Mouse (Mus musculus) MEL (cell line): ENCODE results near the gene Gm20721. TPM values are rescaled to one million over a fixed set of nuclear protein-coding genes. Genes with fewer than 3 reads are reported as not detected.

Experiments
- DNase-seq: peaks from one replicate; pipeline ENCODE4 v3.0.0; 2011; ENCODE audit warnings: low read depth, low spot score
- H3K27ac ChIP-seq: 2 replicates; pipeline ENCODE4 v1.5.1; 2012; ENCODE audit warnings: low read depth, mild to moderate bottlenecking, control low read depth, low read length, moderate library complexity; ENCODE audit not compliant: control insufficient read depth
- H3K27me3 ChIP-seq, 2 experiments: fragments of 150-350 bp in 1 of 2; sonication (generic) in 1 of 2; 2 replicates each; pipeline ENCODE4 v1.6.1; 2012; ENCODE audit warnings: low read length in 2 of 2, mild to moderate bottlenecking in 2 of 2, improper control_type of control experiment in 1 of 2, moderate library complexity in 1 of 2; ENCODE audit not compliant: insufficient read depth in 2 of 2, control insufficient read depth in 1 of 2
- H3K36me3 ChIP-seq, 2 experiments: 2 replicates each; pipeline ENCODE4 v1.6.1; 2012 to 2014; ENCODE audit warnings: low read length in 2 of 2, improper control_type of control experiment in 1 of 2, inconsistent platforms in 1 of 2, mild to moderate bottlenecking in 1 of 2; ENCODE audit not compliant: insufficient read depth in 2 of 2, control insufficient read depth in 1 of 2
- H3K4me1 ChIP-seq, 2 experiments: fragments of 150-350 bp in 1 of 2; sonication (generic) in 1 of 2; 2 replicates each; pipeline ENCODE4 v1.6.1; 2012; ENCODE audit warnings: low read length in 2 of 2, improper control_type of control experiment in 1 of 2, mild to moderate bottlenecking in 1 of 2; ENCODE audit not compliant: insufficient read depth in 2 of 2, control insufficient read depth in 1 of 2
- H3K4me3 ChIP-seq, 2 experiments: fragments of 150-350 bp in 1 of 2; sonication (generic) in 1 of 2; 2 replicates each; pipeline ENCODE4 v1.5.1; 2012; ENCODE audit warnings: low read depth in 2 of 2, low read length in 2 of 2, mild to moderate bottlenecking in 2 of 2, moderate library complexity in 2 of 2, control low read depth in 1 of 2, improper control_type of control experiment in 1 of 2; ENCODE audit not compliant: control insufficient read depth in 1 of 2, insufficient read depth in 1 of 2
- H3K79me2 ChIP-seq: 2 replicates; pipeline ENCODE4 v1.6.1; 2012; ENCODE audit warnings: mild to moderate bottlenecking, low read length, moderate library complexity; ENCODE audit not compliant: control insufficient read depth, poor library complexity, insufficient read depth
- H3K9ac ChIP-seq: 2 replicates; pipeline ENCODE4 v1.6.1; 2012; ENCODE audit warnings: low read depth, mild to moderate bottlenecking, control low read depth, low read length, moderate library complexity; ENCODE audit not compliant: control insufficient read depth, poor library complexity, severe bottlenecking
- H3K9me3 ChIP-seq: fragments of 150-350 bp; sonication (generic); replicated peaks from 2 replicates; pipeline ENCODE4 v1.6.1; 2012; ENCODE audit warnings: mild to moderate bottlenecking, low read length, improper control_type of control experiment, moderate library complexity; ENCODE audit not compliant: insufficient read depth
- BHLHE40 ChIP-seq: IDR thresholded peaks from 2 replicates; pipeline ENCODE4 v1.6.1; 2012; ENCODE audit warnings: low read depth, mild to moderate bottlenecking, inconsistent platforms, low read length, improper control_type of control experiment, borderline replicate concordance
- CTCF ChIP-seq, 3 experiments: IDR thresholded peaks in 2 of 3; conservative IDR thresholded peaks in 1 of 3; 2 replicates each; pipeline ENCODE4 v1.5.1; 2011 to 2012; ENCODE audit warnings: low read length in 3 of 3, low read depth in 2 of 3, mild to moderate bottlenecking in 2 of 3, improper control_type of control experiment in 1 of 3, inconsistent platforms in 1 of 3, mixed read lengths in 1 of 3, moderate library complexity in 1 of 3; ENCODE audit not compliant: control insufficient read depth in 1 of 3, insufficient read depth in 1 of 3, poor library complexity in 1 of 3, severe bottlenecking in 1 of 3
- ELF1 ChIP-seq: IDR thresholded peaks from 2 replicates; pipeline ENCODE4 v1.6.1; 2014; ENCODE audit warnings: low read depth, mild to moderate bottlenecking, inconsistent platforms, low read length, improper control_type of control experiment, moderate library complexity
- EP300 ChIP-seq, 2 experiments: IDR thresholded peaks; 2 replicates each; pipeline ENCODE4 v1.6.1; 2011; ENCODE audit warnings: improper control_type of control experiment in 2 of 2, low read length in 2 of 2, low read depth in 1 of 2, mild to moderate bottlenecking in 1 of 2
- ETS1 ChIP-seq: IDR thresholded peaks from 2 replicates; pipeline ENCODE4 v1.6.1; 2012; ENCODE audit warnings: low read depth, mild to moderate bottlenecking, inconsistent platforms, low read length, improper control_type of control experiment, moderate library complexity
- GATA1 ChIP-seq: IDR thresholded peaks from 2 replicates; pipeline ENCODE4 v1.6.1; 2011; ENCODE audit warnings: low read depth, low read length, improper control_type of control experiment
- HCFC1 ChIP-seq: IDR thresholded peaks from 2 replicates; pipeline ENCODE4 v1.6.1; 2012; ENCODE audit warnings: low read depth, mild to moderate bottlenecking, inconsistent platforms, low read length, improper control_type of control experiment, moderate library complexity
- JUND ChIP-seq: IDR thresholded peaks from 2 replicates; pipeline ENCODE4 v1.6.1; 2011; ENCODE audit warnings: low read depth, mild to moderate bottlenecking, improper control_type of control experiment, low read length
- MAFK ChIP-seq: IDR thresholded peaks from 2 replicates; pipeline ENCODE4 v1.6.1; 2011; ENCODE audit warnings: low read depth, mild to moderate bottlenecking, low read length, improper control_type of control experiment, borderline replicate concordance
- MAX ChIP-seq: IDR thresholded peaks from 2 replicates; pipeline ENCODE4 v1.6.1; 2011; ENCODE audit warnings: low read length, improper control_type of control experiment
- MAZ ChIP-seq: IDR thresholded peaks from 2 replicates; pipeline ENCODE4 v1.6.1; 2012; ENCODE audit warnings: low read depth, mild to moderate bottlenecking, inconsistent platforms, low read length, improper control_type of control experiment
- MYB ChIP-seq: IDR thresholded peaks from 2 replicates; pipeline ENCODE4 v1.6.1; 2011; ENCODE audit warnings: mild to moderate bottlenecking, low read depth, low read length, improper control_type of control experiment
- NELFE ChIP-seq: IDR thresholded peaks from 2 replicates; pipeline ENCODE4 v1.6.1; 2011; ENCODE audit warnings: low read depth, low read length, improper control_type of control experiment
- NRF1 ChIP-seq: IDR thresholded peaks from 2 replicates; pipeline ENCODE4 v1.6.1; 2014; ENCODE audit warnings: low read depth, mild to moderate bottlenecking, inconsistent platforms, low read length, improper control_type of control experiment, moderate library complexity; ENCODE audit not compliant: poor library complexity, insufficient read depth, severe bottlenecking
- POLR2A ChIP-seq, 2 experiments: IDR thresholded peaks; 2 replicates each; pipeline ENCODE4 v1.6.1; 2011 to 2012; ENCODE audit warnings: low read length in 2 of 2, mild to moderate bottlenecking in 2 of 2, control low read depth in 1 of 2, improper control_type of control experiment in 1 of 2, low read depth in 1 of 2, moderate library complexity in 1 of 2; ENCODE audit not compliant: control insufficient read depth in 1 of 2, insufficient read depth in 1 of 2, poor library complexity in 1 of 2
- POLR2AphosphoS5 ChIP-seq: IDR thresholded peaks from 2 replicates; pipeline ENCODE4 v1.6.1; 2012; ENCODE audit warnings: low read depth, borderline replicate concordance, mild to moderate bottlenecking, inconsistent platforms, low read length, moderate library complexity, mixed read lengths
- RAD21 ChIP-seq: IDR thresholded peaks from 2 replicates; pipeline ENCODE4 v1.6.1; 2011; ENCODE audit warnings: mild to moderate bottlenecking, low read depth, low read length, improper control_type of control experiment
- SIN3A ChIP-seq: IDR thresholded peaks from 2 replicates; pipeline ENCODE4 v1.6.1; 2012; ENCODE audit warnings: low read length, improper control_type of control experiment, inconsistent platforms
- SMC3 ChIP-seq: IDR thresholded peaks from 2 replicates; pipeline ENCODE4 v1.6.1; 2011; ENCODE audit warnings: low read depth, low read length, improper control_type of control experiment
- TAL1 ChIP-seq: IDR thresholded peaks from 2 replicates; pipeline ENCODE4 v1.6.1; 2012; ENCODE audit warnings: mild to moderate bottlenecking, inconsistent platforms, low read length, moderate library complexity, mixed read lengths
- TBP ChIP-seq: IDR thresholded peaks from 2 replicates; pipeline ENCODE4 v1.8.0; 2011; ENCODE audit warnings: low read depth, low read length, improper control_type of control experiment
- TCF12 ChIP-seq: IDR thresholded peaks from 2 replicates; pipeline ENCODE4 v1.6.1; 2014; ENCODE audit warnings: low read depth, mild to moderate bottlenecking, inconsistent platforms, low read length, improper control_type of control experiment, moderate library complexity
- UBTF ChIP-seq: IDR thresholded peaks from 2 replicates; pipeline ENCODE4 v1.6.1; 2012; ENCODE audit warnings: low read depth, mild to moderate bottlenecking, inconsistent platforms, low read length, improper control_type of control experiment, moderate library complexity, borderline replicate concordance; ENCODE audit not compliant: insufficient read depth
- USF1 ChIP-seq: IDR thresholded peaks from 2 replicates; pipeline ENCODE4 v1.6.1; 2014; ENCODE audit warnings: low read depth, mild to moderate bottlenecking, inconsistent platforms, low read length, improper control_type of control experiment, moderate library complexity
- ZC3H11A ChIP-seq: IDR thresholded peaks from 2 replicates; pipeline ENCODE4 v1.6.1; 2012; ENCODE audit warnings: low read depth, mild to moderate bottlenecking, inconsistent platforms, low read length, improper control_type of control experiment
- ZKSCAN1 ChIP-seq: IDR thresholded peaks from 2 replicates; pipeline ENCODE4 v1.6.1; 2012; ENCODE audit warnings: low read depth, mild to moderate bottlenecking, inconsistent platforms, low read length, improper control_type of control experiment, moderate library complexity
- ZNF384 ChIP-seq: IDR thresholded peaks from 2 replicates; pipeline ENCODE4 v1.6.1; 2012; ENCODE audit warnings: low read depth, mild to moderate bottlenecking, inconsistent platforms, low read length, improper control_type of control experiment
- polyA plus RNA-seq, 2 experiments: library from polyadenylated mRNA; stranded (reverse) in 1 of 2; unstranded in 1 of 2; fragments of >175 nt in 1 of 2; fragments of >200 nt in 1 of 2; gene quantifications; 2 replicates each; pipeline versions ENCODE4 v1.2.1 to v1.2.4; 2012; ENCODE audit warnings: low replicate concordance in 2 of 2, low read depth in 1 of 2; ENCODE audit not compliant: insufficient read length in 2 of 2, insufficient read depth in 1 of 2, missing spikeins in 1 of 2
- total RNA-seq: library from RNA; depleted of rRNA; stranded (reverse); fragments of 300-350 nt; gene quantifications from 2 replicates; pipeline ENCODE4 v1.2.3, GENCODE M21; 2012

The Gm20721 gene
- total and polyA plus RNA-seq, 3 experiments = 34.2 to 171 TPM; not detected in 1

- Histone ChIP-seq H3K4me3 (no peak overlapping the region), H3K4me1 (no peaks in the 10 kb centered on the region; a peak in 1 of 4 replicates), H3K36me3 (no peaks in the 10 kb centered on the region), H3K9ac (no peak overlapping the region), H3K27me3 (no peaks in the 10 kb centered on the region), H3K9me3 (no peaks in the 10 kb centered on the region), H3K27ac (no peak overlapping the region), H3K79me2 (no peaks in the 10 kb centered on the region)
- no peak for TF ChIP-seq NELFE
- no peak for TF ChIP-seq POLR2A (IDR thresholded peaks at IDR 0.05; ENCODE audit: control insufficient read depth in 1 of 2, insufficient read depth in 1 of 2, low read depth in 1 of 2, low read length in 2 of 2, poor library complexity in 1 of 2)
- no peak for TF ChIP-seq ZNF384
- TF ChIP-seq GATA1 = no peak
- no peak for TF ChIP-seq SIN3A
- TF ChIP-seq HCFC1 = no peak
- TF ChIP-seq UBTF = no peak
- TF ChIP-seq ZKSCAN1 = no peak
- TF ChIP-seq RAD21 = no peak
- TF ChIP-seq MAX = no peak
- TF ChIP-seq ZC3H11A = no peak
- no peak for TF ChIP-seq NRF1
- DNase-seq = no peak
These were observed 34.9 kb downstream of the Gm20721 start for GRCm38 (mm10) chr2:174311613-174312012.

- H3K79me2 ChIP-seq = no peaks in the 10 kb centered on the region
- no peaks in the 10 kb centered on the region for H3K9me3 ChIP-seq
- H3K9ac ChIP-seq = 0 out of 2 replicates have a peak overlapping the region, but pooled peaks have one; percentile 11
- peak overlapping the region; percentile 1 to 33; a peak in 2 of 4 replicates for H3K4me3 ChIP-seq
- no peak overlapping the region for H3K27ac ChIP-seq
- H3K36me3 ChIP-seq = no peaks in the 10 kb centered on the region
- peak; percentile 77 for DNase-seq
- H3K27me3 ChIP-seq = no peaks in the 10 kb centered on the region
- H3K4me1 ChIP-seq = no peaks in the 10 kb centered on the region; a peak in 1 of 4 replicates
- 0 out of 2 replicates have a peak, but pooled peaks have one; percentile 31 for TF ChIP-seq HCFC1
- TF ChIP-seq POLR2AphosphoS5 = no peak
- TF ChIP-seq SIN3A = peak; percentile 57
- TF ChIP-seq GATA1 = peak; percentile 26; the same call in 1 of the 2 replicates
- no peak for TF ChIP-seq UBTF
- no peak for TF ChIP-seq MYB
- no peak for TF ChIP-seq ETS1
- no peak for TF ChIP-seq EP300 (IDR thresholded peaks at IDR 0.05; ENCODE audit: low read depth in 1 of 2, low read length in 2 of 2)
- TF ChIP-seq MAZ = peak; percentile 77
- TF ChIP-seq MAFK = no peak
- peak; percentile 56; the same call in 1 of the 2 replicates for TF ChIP-seq BHLHE40
- TF ChIP-seq JUND = no peak
- TF ChIP-seq ELF1 = 0 out of 2 replicates have a peak, but pooled peaks have one; percentile 19
- peak; percentile 97 for TF ChIP-seq ZC3H11A
- TF ChIP-seq RAD21 = peak; percentile 99
- TF ChIP-seq TCF12 = no peak
- no peak for TF ChIP-seq TAL1
- peak; percentile 32 to 97 (median 80); a peak in 5 of 6 replicates for TF ChIP-seq CTCF (IDR thresholded peaks at IDR 0.05 in 2 of 3, conservative IDR thresholded peaks at IDR 0.05 in 1 of 3; ENCODE audit: control insufficient read depth in 1 of 3, insufficient read depth in 1 of 3, low read depth in 2 of 3, low read length in 3 of 3, poor library complexity in 1 of 3, severe bottlenecking in 1 of 3)
- peak; percentile 97 for TF ChIP-seq SMC3
- TF ChIP-seq POLR2A (IDR thresholded peaks at IDR 0.05; ENCODE audit: control insufficient read depth in 1 of 2, insufficient read depth in 1 of 2, low read depth in 1 of 2, low read length in 2 of 2, poor library complexity in 1 of 2) = no peak
- peak; percentile 24; the same call in 1 of the 2 replicates for TF ChIP-seq ZNF384
- TF ChIP-seq NELFE = no peak
- TF ChIP-seq ZKSCAN1 = no peak
- no peak for TF ChIP-seq TBP
- TF ChIP-seq USF1 = no peak
- peak; percentile 45; the same call in 1 of the 2 replicates for TF ChIP-seq NRF1
- no peak for TF ChIP-seq MAX
These were observed 35.5 kb downstream of the Gm20721 start for GRCm38 (mm10) chr2:174310913-174311514.
